Mouse (Mus musculus) yolk sac, embryonic 10.5 days (tissue): Measurements from ENCODE around the gene Hist1h1c.
"Not testable (repeated sequence)": the region's sequence is repeated elsewhere in the genome, so short reads cannot be mapped to it uniquely, and the experiment has no call there.

ENCODE experiments used
- DNase-seq: peaks from one replicate; pipeline ENCODE4 v3.0.0-alpha.2; 2017; ENCODE audit warnings: low spot score

The Hist1h1c gene

GRCm38 (mm10) chr13:23738677-23739068 lies at the start of gene Hist1h1c:
Hist1h1c (plus strand) TSS chr13:23738808.
- peak; percentile 97 for DNase-seq

GRCm38 (mm10) chr13:23688956-23689355 lies 49.7 kb upstream of the Hist1h1c start:
- no peak for DNase-seq

- DNase-seq, result no peak
These were observed 49.1 kb upstream of the Hist1h1c start for GRCm38 (mm10) chr13:23689459-23689858.

- no peak for DNase-seq
These were observed 44.7 kb upstream of the Hist1h1c start for GRCm38 (mm10) chr13:23693856-23694440.

- DNase-seq, result peak; percentile 0
These were observed 43.7 kb upstream of the Hist1h1c start for GRCm38 (mm10) chr13:23694956-23695355.

- no peak for DNase-seq
These were observed 43.1 kb upstream of the Hist1h1c start, which contains the start of gene Hist1h1t for GRCm38 (mm10) chr13:23695514-23695913. Hist1h1t (plus strand) TSS chr13:23695814.

- DNase-seq, result peak; percentile 16
These were observed 42.5 kb upstream of the Hist1h1c start for GRCm38 (mm10) chr13:23696061-23696474.

GRCm38 (mm10) chr13:23697491-23698299 lies 40.9 kb upstream of the Hist1h1c start:
- DNase-seq, result peak; percentile 73

- DNase-seq, result peak; percentile 100
These were observed 40.3 kb upstream of the Hist1h1c start, which contains the start of gene Hist1h4c for GRCm38 (mm10) chr13:23698300-23698693. Hist1h4c (minus strand) TSS chr13:23698454.

GRCm38 (mm10) chr13:23698996-23699395 lies 39.6 kb upstream of the Hist1h1c start:
- DNase-seq, result peak; percentile 1

- no peak for DNase-seq
These were observed 38.8 kb upstream of the Hist1h1c start for GRCm38 (mm10) chr13:23699767-23700166.

GRCm38 (mm10) chr13:23700786-23701520 lies 37.7 kb upstream of the Hist1h1c start:
- DNase-seq, result peak; percentile 76

- DNase-seq, result no peak
These were observed 36.4 kb upstream of the Hist1h1c start for GRCm38 (mm10) chr13:23702220-23702619.

GRCm38 (mm10) chr13:23702801-23703200 lies 35.8 kb upstream of the Hist1h1c start:
- not testable (repeated sequence) for DNase-seq

- DNase-seq, result no peak
These were observed 32.8 kb upstream of the Hist1h1c start for GRCm38 (mm10) chr13:23705751-23706356.

- DNase-seq, result no peak
These were observed 31.8 kb upstream of the Hist1h1c start for GRCm38 (mm10) chr13:23706771-23707170.

- DNase-seq, result no peak
These were observed 30.6 kb upstream of the Hist1h1c start for GRCm38 (mm10) chr13:23708041-23708440.

- no peak for DNase-seq
These were observed 30.0 kb upstream of the Hist1h1c start for GRCm38 (mm10) chr13:23708654-23709053.

GRCm38 (mm10) chr13:23709714-23710373 lies 28.8 kb upstream of the Hist1h1c start:
- DNase-seq, result no peak

GRCm38 (mm10) chr13:23710374-23711089 lies 28.1 kb upstream of the Hist1h1c start, which contains the start of gene Hfe:
Hfe (minus strand) TSS chr13:23710854.
- peak; percentile 47 for DNase-seq
